Mouse (Mus musculus): ENCODE results near the gene Cln5.

Gene Cln5

DNA sequence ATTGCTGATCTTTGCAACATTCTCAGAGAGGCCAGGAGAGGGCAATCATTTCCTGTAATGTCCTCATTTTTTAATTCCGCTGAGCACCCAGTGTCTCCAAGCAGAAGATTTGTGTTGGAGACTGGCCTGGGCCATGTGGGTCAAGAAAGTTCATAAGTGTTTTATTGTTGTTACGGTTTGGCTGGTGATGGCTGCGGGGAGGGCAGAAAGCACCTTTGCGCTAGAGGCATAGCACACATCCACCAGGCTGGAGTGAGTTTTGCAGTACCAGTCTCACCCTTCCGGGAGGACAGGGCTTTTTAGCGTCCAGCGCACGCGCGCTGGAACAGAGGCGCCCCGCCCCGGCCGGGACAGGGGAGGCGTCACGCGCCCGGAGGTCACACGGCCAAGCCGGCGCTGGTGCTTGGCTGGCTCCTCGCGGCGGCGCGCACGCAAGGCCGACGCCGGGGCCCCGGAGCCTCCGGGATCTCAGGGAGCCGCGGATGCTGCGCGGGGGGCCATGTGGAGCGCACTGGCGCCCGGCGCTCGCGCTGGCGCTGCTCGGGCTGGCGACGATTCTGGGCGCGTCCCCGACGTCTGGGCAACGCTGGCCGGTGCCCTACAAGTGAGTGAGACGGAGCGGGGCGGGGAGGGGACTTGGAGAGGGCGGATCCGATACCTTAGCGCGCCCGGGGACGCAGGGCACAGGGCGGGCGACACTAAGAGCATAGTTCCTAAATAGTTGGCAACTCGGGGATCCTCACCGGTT, at the start of gene Cln5:
Gene Cln5 (plus strand): TSS at position 353 of the 748 bp plus-strand sequence.
- peak; percentile 97 for DNase-seq (ENCODE audit: low read depth)

DNA sequence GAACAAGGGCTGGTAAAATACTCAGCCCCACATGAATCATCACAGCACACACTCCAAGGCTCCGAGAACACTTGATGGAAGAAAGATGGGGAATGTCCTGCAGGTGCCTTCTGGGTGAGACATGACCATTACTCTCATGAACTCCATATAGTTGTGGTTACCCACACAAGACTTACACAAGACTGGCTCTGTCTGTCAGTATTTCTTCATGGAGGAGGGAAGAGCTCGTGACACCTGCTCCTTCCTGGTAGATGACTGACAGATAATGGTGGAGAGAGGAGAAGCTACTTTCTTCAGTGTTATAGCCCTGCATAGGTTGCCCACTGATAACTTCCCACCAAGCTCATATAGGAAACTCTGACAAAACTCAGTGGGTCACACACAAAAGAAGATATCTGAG, 40.8 kb upstream of the Cln5 start:
- no peak for DNase-seq (ENCODE audit: low read depth)

DNA sequence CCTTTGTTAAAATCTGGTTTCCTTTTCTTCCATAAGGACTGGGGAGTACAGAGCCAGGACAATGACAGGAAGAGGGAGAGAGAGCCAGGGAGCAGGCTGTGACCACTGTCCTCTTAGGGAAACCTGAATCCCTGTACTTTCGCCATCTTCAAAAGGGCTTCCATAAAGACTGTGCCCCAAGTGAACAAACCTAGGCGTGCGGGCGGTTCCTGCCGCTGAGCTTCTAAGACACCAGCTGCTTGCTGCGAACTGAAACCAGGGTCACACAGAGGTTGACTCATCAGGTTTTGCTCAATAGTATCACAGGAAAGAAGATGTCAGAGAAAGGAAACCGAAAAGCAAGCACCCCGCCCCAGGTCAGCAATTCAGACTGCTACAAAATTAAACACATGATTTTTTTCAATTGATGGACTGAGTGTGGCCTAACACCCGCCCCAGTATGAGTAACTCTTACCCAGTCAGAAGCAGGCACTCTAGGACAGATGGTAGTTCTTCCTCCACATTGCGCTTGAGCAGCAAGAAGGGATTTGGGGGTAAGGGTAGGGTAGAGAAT, 36.7 kb upstream of the Cln5 start:
- DNase-seq (ENCODE audit: low read depth): peak; percentile 85

DNA sequence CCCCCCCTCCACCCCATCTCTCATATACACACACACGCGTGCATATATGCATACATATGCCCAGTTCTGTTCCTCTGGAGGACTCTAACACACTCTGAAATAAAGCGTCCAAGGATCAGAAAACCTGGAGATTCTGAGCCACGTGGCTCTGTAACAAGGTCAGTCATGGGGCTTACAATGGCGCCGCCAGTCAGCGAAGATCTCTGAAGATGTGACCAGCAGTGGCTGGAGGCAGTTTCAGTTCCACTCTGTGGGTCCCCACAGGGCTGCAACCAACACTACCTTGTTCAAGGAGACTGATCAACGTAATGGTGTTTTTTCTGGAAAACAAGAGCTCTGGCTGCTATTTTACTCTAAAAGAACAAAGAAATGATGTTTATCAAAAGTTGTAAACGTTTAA, 35.9 kb upstream of the Cln5 start:
- DNase-seq (ENCODE audit: low read depth): no peak

DNA sequence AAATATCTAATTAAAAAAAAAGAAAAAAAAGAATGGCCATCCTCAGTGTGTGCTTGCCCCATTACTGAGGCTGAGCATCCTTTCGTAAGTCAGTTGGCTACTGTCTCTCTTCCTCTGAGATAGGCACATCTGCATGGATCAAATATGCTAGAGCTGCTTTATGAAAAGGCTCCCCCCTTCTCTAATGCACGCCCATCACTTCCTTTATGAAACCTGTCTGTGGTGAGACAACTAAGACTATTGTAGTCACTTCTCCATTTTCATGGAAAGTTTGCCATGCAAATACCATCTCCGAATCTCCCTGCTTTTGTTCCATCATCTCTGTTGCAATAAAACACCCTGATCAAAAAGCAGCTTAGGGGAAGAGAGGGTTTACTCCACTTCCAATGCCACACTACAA, 33.0 kb upstream of the Cln5 start:
- DNase-seq (ENCODE audit: low read depth): no peak

DNA sequence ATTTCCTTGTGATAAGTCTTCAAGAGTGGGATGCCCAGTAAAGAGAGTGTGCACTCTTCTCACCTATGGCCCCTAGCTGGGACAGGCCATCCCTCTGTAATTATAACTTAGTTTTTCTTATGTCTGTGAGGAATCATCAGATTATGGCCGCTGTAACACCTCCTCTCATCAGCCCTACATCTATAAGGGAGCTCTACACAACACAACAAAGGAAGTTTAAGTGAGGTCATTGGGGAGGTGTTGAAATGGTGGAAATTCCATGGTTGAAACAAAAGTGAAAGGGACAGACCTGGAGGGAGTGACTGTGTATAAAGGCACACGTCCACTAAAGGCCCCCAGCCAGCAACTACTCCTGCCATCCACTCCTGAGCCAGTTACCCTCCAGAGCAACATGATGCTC, 23.3 kb upstream of the Cln5 start, which contains the start of gene Acod1:
Gene Acod1 (plus strand): TSS at position 301 of the 400 bp plus-strand sequence.
- DNase-seq (ENCODE audit: low read depth): peak; percentile 48

DNA sequence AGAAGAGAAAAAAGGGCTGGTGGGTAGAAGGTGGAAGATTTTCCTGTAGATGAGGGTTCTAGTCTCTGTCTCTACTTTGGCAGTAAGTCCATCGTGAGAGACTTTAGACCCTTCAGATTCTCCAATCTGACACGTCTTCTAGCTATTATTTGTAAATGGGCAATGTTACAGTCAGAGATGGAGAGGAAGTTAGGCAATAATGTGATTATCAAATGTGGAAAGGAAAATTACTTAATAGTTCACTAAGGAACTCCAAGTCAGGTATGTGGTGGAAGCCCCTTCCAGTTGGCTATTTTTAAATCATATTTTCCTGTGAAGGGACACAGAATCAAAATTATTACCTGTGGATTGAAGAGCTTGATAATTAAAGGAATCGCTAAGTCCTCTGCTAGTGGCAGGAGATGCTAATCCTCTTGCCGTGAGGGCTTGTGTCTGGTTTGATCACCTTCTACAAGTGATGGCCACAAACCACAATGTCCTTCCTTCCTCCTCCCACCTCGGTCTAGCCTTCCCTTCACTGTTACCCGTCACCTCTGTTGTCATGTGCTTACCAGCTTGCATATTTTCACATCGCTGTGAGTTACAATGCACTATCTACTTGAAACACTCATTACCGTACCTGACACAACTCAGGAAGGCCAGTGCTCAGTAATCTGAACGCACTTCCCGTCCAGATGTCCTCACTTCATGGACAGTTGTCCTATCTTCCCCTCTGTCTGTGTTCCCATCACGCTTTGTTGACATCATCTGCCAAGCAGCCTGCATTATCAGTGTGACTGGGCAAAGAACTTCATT, 21.5 kb upstream of the Cln5 start:
- DNase-seq (ENCODE audit: low read depth): peak; percentile 77

DNA sequence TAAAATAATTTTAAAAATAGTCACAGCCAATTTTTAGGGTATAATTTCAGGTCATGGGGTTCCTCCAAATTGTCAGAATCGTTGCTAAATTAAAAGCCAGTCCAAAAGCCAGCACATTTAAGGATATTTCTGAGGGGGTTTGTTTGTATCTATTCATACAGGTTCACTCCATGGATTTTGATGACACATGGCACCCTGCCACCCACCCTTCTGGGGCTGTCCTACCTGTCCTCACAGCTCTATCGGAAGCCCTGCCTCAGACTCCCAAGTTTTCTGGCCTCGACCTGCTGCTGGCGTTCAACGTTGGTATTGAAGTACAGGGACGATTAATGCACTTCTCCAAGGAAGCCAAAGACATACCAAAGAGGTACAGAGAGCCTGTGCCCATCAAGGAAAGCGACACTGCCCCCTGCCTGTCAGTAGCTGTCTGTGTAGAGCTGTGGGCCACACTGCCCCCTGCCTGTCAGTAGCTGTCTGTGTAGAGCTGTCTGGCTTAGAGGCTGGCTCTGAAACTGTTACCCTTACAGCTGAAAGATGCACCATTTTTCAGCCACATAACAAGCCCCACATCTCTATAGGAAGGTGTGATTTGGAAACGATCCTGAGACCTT, 18.8 kb upstream of the Cln5 start:
- peak; percentile 92 for DNase-seq (ENCODE audit: low read depth)

DNA sequence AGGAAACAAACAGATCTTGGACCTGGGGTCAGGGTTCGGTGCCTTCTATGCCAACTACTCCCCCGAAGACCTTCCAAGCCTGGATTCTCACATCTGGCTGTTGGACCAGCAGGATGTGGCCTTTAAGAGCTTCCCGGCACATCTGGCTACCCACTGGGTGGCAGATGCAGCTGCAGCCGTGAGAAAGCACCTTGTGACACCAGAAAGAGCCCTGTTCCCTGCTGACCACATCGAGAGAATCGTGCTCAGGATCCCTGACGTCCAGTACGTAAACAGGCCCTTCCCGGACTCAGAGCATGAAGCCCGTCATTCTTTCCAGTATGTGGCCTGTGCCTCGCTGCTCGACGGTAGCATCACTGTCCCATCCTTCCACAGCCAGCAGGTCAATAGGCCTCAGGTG, 15.3 kb upstream of the Cln5 start:
- no peak for DNase-seq (ENCODE audit: low read depth)

DNA sequence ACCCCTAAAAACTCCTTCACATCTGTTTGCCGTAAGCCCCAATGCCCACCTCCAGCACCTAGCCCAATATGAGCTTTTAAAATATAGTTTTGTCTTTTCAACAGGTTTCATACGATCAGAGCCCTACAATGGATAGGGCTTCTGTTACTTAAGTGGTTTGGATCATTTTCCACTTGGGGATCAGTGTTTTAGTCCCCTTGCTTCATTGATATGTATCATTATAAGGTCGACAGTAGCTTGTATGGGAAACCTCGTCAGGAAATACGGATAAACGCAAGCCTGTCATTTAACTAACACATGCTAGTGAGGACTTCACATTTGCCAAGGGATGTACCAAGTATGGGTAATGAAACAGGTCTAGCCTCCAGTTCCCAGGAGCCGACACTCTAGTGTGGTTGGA, 13.4 kb upstream of the Cln5 start:
- DNase-seq (ENCODE audit: low read depth): no peak

DNA sequence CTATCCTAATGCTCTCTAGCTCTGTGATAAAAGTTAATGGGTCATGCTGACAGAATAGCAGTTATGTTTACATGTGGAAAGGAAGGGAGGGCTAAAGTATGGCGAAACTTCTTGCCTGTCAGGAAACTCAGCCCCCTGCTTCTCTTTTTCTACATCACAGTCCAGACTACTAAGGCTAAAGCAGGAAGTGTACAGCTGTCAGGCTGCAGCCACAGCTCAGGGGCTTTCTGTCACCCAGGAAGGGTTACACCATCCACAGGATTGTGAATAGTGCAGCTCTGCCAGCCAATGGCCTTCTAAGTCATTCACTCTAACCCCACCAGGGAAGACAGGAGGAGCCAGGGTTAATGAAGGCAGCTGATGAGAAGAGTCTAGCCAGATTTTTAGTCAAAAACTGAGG, 11.0 kb upstream of the Cln5 start:
- no peak for DNase-seq (ENCODE audit: low read depth)

DNA sequence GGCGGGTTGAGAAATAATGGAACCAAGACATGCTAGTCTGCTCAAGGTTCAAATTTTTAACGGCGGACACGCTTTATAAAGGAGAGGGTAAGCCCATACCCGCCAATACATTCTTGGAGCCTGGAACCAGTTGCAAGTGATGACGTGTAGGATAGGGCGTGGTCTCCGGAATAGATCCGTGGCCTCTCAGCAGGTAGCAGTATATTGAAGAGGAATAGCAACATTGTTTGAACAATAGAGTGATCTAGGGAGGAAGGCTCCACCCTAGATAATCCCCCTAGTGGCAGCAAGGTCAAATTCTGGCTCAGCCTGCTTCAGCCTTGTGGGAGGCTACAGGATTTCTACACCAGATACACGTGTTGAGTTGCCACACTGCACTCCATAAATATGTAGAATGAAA, 10.5 kb upstream of the Cln5 start:
- DNase-seq (ENCODE audit: low read depth): no peak

DNA sequence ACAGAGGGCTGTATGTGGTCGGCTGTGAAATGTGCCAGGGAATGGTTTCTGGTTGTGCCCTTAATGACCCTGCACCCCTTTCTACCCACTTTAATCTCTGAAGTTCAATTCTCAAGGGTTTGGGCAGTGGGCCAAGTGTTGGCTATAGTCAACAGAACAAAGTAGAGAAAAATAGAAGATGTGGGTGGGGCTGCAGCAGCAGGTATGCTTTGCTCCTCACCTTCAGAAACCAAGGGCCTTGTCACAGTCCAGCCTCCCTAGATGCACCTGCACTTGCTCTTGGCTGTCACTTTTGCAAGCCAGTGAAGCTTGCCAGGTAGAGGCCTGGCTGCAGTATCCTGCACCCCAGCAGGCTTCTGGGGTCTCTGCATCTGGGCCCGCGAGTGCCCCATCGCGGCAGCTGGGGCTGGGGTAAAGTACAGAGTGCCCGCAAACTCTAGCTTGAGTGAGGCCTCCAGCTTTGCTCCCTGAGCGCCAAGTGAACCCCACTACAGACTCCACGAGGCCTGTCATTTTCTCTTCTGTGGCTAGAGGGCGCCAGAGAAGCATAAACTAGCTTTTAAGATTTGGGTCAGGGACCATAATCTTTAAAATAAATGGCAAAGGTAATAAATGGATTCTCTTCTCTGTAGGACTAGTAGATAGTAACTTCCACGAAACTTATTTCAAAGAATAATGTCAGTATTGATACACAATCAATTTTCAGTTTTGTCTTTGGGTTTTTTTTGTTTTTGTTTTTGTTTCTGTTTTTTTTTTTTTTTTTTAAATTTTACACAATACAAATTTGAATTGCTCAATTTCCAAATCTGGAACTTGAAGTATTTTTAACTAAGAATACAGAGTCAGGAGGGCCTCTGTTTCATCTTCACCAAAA, 4.5 kb upstream of the Cln5 start:
- DNase-seq (ENCODE audit: low read depth): peak; percentile 92

DNA sequence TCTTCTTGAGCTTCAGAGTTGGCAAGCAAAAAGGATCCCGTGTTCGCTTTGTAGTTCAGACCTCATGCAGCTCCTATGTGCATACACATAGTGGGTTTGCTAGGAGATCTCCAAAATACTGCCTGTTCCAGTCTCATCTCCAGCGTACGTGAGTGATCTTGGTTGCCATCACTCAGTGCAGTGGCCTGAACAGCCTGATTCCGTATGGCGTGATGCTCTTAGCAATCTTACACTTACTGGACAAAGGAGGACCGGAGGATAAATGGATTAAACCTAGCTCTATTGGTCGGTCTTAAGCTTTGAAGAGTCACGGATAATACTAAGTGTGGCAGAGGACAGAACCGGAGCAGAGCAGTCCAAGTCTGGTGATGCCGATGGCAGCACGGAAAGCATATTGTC, 552 bp upstream of the Cln5 start:
- no peak for DNase-seq (ENCODE audit: low read depth)

DNA sequence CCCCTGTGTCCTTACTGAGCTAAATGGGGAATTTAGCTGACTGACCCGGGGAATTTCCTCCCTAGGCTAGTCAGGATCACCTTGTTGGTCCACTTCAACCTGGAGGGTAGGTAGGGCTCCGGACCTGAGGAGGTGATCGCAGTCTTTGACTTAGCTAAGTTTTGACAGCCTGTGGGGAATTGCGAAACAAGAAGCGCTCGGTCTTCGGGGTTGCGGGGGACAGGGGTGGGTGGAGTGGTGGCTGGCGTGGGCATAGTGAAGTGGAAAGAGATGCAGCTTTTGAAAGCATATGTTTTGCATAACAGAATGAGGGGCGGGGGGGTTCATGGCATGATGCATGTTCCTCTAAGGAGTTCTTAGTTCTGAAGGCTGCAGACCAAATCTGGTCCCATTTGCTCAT, 774 bp downstream of the Cln5 start:
- no peak for DNase-seq (ENCODE audit: low read depth)

DNA sequence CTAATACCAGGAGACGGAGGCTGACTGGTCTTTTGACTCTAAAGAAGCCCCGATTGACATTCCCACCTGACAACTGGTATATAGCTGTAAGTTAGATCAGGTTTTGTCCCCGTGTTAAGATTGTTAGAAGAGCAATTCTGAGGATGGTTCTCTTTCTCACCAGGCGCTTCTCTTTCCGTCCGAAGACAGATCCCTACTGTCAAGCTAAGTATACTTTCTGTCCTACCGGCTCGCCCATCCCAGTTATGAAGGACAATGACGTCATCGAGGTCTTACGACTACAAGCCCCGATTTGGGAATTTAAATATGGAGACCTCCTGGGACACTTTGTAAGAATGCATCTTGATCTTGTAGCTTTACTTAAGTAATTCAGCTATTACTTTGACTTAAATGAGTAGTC, 1.5 kb downstream of the Cln5 start:
- DNase-seq (ENCODE audit: low read depth): no peak

DNA sequence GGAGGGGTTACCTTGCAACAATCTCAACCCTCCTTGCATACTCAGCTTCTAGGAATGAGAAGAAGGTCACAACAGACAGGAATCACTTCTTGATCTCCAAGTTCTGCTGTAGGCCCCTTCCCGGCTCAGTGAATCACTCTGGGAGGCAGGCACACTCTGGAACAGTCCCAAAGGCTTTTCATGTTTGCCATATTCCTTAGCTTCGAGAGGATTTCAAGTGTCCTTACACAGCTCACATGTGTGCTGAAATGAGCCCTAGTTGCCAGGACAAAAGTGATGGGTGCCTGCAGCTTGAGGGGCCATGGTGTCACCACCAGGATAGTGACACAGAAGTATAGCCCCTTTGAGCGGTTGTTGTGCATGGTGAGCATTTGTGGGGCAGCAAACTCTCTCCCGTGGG, 2.7 kb downstream of the Cln5 start:
- no peak for DNase-seq (ENCODE audit: low read depth)

DNA sequence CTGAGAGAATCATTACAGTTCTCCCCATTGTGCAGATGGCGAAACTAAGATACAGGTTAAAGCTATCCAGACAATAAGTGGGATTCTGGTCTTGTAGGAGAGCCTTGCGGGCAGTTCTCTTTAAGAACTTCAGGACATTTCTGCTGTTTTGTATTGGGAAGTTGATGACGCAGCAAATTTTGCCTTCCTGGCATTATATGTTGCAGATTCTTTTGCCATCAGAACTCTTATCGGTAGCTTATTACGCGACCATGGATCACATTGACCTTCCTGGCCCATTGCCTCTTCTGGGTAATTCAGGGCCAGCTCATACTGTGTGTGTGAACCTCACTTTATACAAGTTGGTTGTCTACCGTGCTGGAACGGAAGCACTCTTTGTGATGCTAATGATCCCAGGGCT, 3.8 kb downstream of the Cln5 start:
- DNase-seq (ENCODE audit: low read depth): no peak

DNA sequence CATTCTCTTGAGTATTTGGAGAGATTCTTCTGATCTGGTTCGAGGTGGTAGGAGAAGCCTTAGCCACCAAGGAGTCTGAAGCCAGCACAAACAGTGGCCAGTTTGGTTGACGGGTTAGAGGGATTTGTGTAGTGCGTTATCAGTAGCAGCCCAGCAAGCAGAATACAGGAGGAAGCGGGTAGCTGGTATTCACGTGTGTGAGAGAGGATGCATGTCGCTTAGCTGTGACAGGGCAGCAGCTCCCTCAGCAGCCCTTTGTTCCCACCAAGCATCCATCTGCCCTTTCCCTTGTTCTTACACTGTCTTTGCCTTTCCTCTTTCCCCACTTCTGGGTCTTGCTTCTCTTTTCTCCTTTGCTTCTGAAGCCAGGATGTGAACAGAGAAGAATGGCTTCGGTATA, 5.2 kb downstream of the Cln5 start:
- no peak for DNase-seq (ENCODE audit: low read depth)

DNA sequence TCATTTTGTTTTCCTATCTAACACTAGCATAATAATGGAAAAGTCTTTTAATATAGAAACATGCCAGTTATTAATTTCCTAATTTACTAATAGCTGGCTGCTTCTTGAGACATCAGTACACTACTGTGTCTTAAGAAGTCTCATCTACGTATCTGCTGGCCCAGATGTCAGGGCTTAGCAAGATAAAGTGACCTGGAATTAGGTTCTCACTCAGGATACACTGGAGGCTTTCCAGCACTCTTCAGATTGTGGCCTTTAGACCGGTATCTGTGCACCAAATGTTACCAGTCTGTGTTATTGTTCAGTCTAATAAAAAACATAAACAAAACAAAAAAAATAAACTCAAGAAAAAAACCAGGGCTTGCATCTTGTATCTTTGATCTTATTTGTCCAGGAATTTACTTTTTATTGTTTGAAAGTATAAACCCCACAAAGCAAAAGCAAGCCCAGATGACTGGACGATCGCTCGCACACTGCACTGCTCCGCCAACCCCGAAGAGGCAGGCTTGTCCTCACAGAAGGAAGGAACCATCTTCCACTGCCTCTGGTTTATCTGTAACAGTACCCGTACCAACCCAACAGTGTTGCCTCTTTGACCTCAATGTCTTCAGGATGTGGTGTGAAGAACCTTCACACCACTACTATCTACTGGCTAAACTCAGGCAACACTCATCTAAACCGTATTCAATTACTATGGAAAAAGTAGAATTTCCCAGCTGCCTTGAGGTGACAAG, 7.4 kb downstream of the Cln5 start:
- DNase-seq (ENCODE audit: low read depth): no peak
